Mouse (Mus musculus): ENCODE measurements around the gene Foxl1. TPM values are rescaled to one million over a fixed set of nuclear protein-coding genes. Genes with fewer than 3 reads are reported as not detected.

Foxl1 gene
- total and polyA plus RNA-seq, 2 experiments from 2014 or later: 0.21 to 0.58 TPM

DNA sequence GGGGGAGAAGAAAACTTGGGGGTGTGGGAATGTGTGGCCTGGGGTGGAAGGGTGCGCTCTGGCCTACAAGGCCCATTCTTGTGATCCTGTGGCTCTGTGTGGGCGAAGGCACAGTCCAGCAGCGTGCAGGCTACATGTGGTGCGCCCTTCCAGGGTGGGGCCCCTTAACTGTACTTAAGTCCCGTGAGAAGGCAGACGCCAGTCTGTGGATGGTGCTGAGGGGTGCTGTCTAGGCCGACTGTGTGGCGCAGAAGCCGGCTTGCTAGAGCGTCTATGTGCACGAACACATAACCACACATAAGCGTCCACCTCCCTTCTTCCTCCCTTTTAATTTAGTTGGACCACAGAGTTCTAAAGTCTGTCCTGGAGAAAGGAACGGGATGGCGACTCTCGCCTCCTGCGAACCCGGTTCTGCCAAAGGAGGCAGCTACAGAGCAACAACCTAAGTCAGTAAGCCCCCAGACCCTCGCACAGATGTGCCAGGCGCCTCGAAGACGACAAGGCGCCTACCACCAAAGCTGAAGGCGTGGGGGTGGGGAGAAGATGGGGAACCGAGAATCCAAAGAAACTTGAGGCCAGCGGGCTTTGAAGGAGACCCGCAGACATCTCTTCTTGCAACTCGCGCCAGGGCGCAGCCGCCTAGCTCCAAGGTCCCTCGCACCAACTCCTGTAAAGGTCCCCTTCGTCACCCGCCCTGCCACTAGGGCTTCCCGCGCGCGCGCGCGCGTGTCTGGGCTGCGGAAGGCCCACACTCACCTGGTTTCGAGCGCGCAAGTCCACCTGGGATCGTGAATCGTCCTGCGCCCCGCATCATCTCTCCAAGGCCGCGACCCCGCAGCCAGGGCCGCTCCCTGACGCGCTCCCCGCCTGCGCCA lies 45.3 kb upstream of the Foxl1 start:
- Histone ChIP-seq H3K4me1 (ENCODE audit: insufficient read depth, low read length) (no peaks in the 10 kb centered on the region), H3K27ac (no peak overlapping the region), H3K9me3 (ENCODE audit: low read length) (no peaks in the 10 kb centered on the region), H3K36me3 (ENCODE audit: insufficient read depth, low read length) (no peaks in the 10 kb centered on the region), H3K4me2 (ENCODE audit: low read depth, low read length) (peak overlapping the region; percentile 60), H3K9ac (replicated peaks; ENCODE audit: low read length) (no peak overlapping the region), H3K27me3 (ENCODE audit: insufficient read depth, low read length) (peaks cover 98% of the 10 kb centered on the region), H3K4me3 (ENCODE audit: low read length) (peak overlapping the region; percentile 37)
- no peak for ATAC-seq
- 1% methylated on average over 57 of the region's 57 CpGs for WGBS
- TF ChIP-seq CTCF (IDR thresholded peaks at IDR 0.05; ENCODE audit: low read depth): no peak
- no peak for DNase-seq (ENCODE audit: low spot score)

DNA sequence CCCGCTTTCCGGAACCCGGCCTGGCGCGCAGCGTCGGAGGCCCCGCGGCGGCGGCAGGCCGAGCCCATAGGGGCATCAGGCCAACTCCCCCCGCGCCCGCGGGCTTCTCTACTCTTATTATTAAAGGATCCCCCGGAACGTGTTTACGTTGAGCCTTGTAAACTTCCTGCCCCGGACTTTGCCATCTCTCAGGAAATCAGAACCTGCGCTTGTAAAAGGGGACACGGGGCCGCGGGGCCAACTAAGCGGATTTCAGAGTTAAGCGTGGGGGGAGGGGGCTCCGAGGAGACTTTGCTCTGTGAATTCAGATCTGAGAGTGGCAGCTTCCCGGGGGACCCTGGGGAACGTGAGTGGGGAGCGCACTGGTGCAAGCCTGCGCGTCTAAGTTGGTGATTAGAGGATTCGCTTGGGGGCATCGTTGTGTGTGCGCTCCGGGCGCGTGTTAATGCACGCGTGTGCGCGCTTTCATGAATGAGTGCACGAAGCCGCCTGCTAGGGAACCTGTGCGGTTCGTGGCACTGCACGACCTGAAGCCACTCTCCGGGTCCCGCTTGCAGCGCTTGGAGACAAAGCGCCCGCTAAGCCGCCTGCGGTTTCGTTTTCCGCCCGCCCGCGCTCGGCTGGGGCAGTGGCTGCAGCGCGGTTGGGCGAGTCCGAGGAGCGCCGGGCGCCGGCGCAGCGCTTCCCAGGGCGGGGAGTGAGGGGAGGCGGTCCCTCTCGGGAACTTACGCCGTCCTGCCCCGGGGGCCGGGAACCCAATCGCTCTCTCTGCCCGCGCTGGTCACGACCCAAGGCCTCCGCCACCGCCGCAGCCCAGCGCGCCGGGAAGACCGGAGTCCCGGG lies 44.4 kb upstream of the Foxl1 start:
- peaks cover 92% of the 10 kb centered on the region for H3K27me3 ChIP-seq (ENCODE audit: insufficient read depth, low read length)
- 0 out of 2 replicates have a peak overlapping the region, but pooled peaks have one; percentile 9 for H3K9ac ChIP-seq (replicated peaks; ENCODE audit: low read length)
- WGBS: under 1% methylated on average over 89 of the region's 89 CpGs
- ATAC-seq (0 out of 2 replicates have a peak, but pooled peaks have one; percentile 36), DNase-seq (ENCODE audit: low spot score) (peak; percentile 50)
- peak overlapping the region; percentile 60 for H3K4me2 ChIP-seq (ENCODE audit: low read depth, low read length)
- peak overlapping the region; percentile 37 for H3K4me3 ChIP-seq (ENCODE audit: low read length)
- no peak for TF ChIP-seq CTCF (IDR thresholded peaks at IDR 0.05; ENCODE audit: low read depth)
- H3K9me3 ChIP-seq (ENCODE audit: low read length): no peaks in the 10 kb centered on the region
- no peaks in the 10 kb centered on the region for H3K36me3 ChIP-seq (ENCODE audit: insufficient read depth, low read length)
- H3K4me1 ChIP-seq (ENCODE audit: insufficient read depth, low read length): no peaks in the 10 kb centered on the region
- H3K27ac ChIP-seq: no peak overlapping the region

DNA sequence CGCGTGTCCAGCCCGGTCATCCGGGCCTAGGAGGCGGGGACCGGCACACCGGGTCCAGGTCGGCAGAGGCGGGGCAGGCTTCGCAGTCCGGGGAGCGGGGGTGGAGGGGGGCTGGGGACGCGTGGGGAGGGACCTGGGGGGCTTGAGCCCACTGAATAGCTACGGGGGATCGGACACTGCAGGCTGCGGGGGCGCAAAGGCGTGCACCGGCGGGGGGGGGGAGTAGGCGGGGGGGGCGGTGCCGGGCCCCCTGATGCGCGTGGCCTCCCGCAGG lies 43.9 kb upstream of the Foxl1 start:
- no peaks in the 10 kb centered on the region for H3K9me3 ChIP-seq (ENCODE audit: low read length)
- no peak for DNase-seq (ENCODE audit: low spot score)
- peak overlapping the region; percentile 37 for H3K4me3 ChIP-seq (ENCODE audit: low read length)
- no peak overlapping the region for H3K27ac ChIP-seq
- WGBS: 4% methylated on average over 14 of the region's 27 CpGs
- H3K36me3 ChIP-seq (ENCODE audit: insufficient read depth, low read length): no peaks in the 10 kb centered on the region
- H3K4me1 ChIP-seq (ENCODE audit: insufficient read depth, low read length): no peaks in the 10 kb centered on the region
- no peak for TF ChIP-seq CTCF (IDR thresholded peaks at IDR 0.05; ENCODE audit: low read depth)
- ATAC-seq: no peak
- peak overlapping the region; percentile 60 for H3K4me2 ChIP-seq (ENCODE audit: low read depth, low read length)
- H3K27me3 ChIP-seq (ENCODE audit: insufficient read depth, low read length): peaks cover 91% of the 10 kb centered on the region
- H3K9ac ChIP-seq (replicated peaks; ENCODE audit: low read length): 0 out of 2 replicates have a peak overlapping the region, but pooled peaks have one; percentile 9

DNA sequence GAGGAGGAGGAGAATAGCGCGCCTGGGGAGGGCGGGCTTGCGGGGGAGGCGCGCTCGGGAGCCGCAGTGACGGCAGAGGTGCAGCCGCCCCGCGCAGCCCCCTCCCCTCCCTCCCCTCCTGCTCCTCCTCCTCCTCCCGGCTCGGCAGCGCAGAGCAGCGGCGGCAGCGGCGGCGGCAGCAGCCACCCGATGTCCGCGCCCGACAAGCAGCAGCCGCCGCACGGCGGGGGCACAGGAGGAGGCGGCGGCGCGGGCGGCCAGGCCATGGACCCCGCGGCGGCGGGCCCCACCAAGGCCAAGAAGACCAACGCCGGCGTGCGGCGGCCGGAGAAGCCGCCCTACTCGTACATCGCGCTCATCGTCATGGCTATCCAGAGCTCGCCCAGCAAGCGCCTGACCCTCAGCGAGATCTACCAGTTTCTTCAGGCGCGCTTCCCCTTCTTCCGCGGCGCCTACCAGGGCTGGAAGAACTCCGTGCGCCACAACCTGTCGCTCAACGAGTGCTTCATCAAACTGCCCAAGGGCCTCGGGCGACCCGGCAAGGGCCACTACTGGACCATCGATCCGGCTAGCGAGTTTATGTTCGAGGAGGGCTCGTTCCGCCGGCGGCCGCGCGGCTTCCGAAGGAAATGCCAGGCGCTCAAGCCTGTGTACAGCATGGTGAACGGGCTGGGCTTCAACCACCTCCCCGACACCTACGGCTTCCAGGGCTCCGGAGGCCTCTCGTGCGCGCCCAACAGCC lies 43.4 kb upstream of the Foxl1 start, which contains the start of gene Foxf1:
TSS of gene Foxf1 (plus strand) at position 177 of the 742 bp plus-strand sequence.
- peaks cover 91% of the 10 kb centered on the region for H3K27me3 ChIP-seq (ENCODE audit: insufficient read depth, low read length)
- no peak for DNase-seq (ENCODE audit: low spot score)
- H3K36me3 ChIP-seq (ENCODE audit: insufficient read depth, low read length): no peaks in the 10 kb centered on the region
- peak within 1 kb of the TSS; percentile 37 for H3K4me3 ChIP-seq (ENCODE audit: low read length)
- H3K9me3 ChIP-seq (ENCODE audit: low read length): no peaks in the 10 kb centered on the region
- H3K27ac ChIP-seq: no peak within 1 kb of the TSS
- peak within 1 kb of the TSS; percentile 60 for H3K4me2 ChIP-seq (ENCODE audit: low read depth, low read length)
- WGBS: under 1% methylated on average over 67 of the region's 83 CpGs
- no peak for ATAC-seq
- no peaks in the 10 kb centered on the region for H3K4me1 ChIP-seq (ENCODE audit: insufficient read depth, low read length)
- no peak for TF ChIP-seq CTCF (IDR thresholded peaks at IDR 0.05; ENCODE audit: low read depth)
- 0 out of 2 replicates have a peak within 1 kb of the TSS, but pooled peaks have one; percentile 9 for H3K9ac ChIP-seq (replicated peaks; ENCODE audit: low read length)

DNA sequence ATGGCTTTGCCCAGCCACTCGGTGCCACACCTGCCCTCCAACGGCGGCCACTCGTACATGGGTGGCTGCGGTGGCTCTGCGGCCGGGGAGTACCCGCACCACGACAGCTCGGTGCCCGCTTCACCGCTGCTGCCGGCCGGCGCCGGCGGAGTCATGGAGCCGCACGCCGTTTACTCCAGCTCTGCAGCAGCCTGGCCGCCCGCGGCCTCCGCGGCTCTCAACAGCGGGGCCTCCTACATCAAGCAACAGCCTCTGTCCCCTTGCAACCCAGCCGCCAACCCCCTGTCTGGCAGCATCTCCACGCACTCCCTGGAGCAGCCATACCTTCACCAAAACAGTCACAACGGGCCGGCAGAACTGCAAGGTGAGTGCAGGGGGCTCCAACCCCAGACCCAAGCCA lies 42.7 kb upstream of the Foxl1 start:
- 4% methylated on average over 30 of the region's 30 CpGs for whole genome bisulfite sequencing
- H3K4me1 ChIP-seq (ENCODE audit: insufficient read depth, low read length): no peaks in the 10 kb centered on the region
- no peak for TF ChIP-seq CTCF (IDR thresholded peaks at IDR 0.05; ENCODE audit: low read depth)
- peaks cover 88% of the 10 kb centered on the region for H3K27me3 ChIP-seq (ENCODE audit: insufficient read depth, low read length)
- H3K36me3 ChIP-seq (ENCODE audit: insufficient read depth, low read length): no peaks in the 10 kb centered on the region
- H3K9ac ChIP-seq (replicated peaks; ENCODE audit: low read length): no peak overlapping the region
- no peak overlapping the region for H3K27ac ChIP-seq
- peak overlapping the region; percentile 37 for H3K4me3 ChIP-seq (ENCODE audit: low read length)
- DNase-seq (ENCODE audit: low spot score) (no peak), ATAC-seq (no peak)
- H3K9me3 ChIP-seq (ENCODE audit: low read length): no peaks in the 10 kb centered on the region
- peak overlapping the region; percentile 60 for H3K4me2 ChIP-seq (ENCODE audit: low read depth, low read length)

DNA sequence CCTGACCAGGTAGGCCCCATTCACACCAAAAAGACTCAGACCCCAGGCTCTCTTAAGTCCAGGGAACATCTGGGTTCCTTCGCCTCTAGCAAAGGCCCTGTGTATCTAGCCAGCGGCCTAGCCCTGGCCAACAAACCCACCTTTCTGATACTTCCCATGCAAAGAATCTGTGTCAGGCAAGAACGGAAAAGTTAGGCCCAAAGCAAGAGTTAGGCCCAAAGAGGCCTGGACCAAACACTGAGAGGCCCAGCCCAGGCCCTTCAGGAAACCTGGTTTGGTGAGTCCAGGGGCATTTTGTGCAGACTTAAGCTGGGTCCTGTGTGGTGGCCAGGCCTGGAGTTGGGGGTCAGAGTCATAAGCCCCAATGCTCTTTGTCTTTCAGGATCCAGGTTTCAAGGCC lies 42.2 kb upstream of the Foxl1 start:
- WGBS: 47% methylated on average over 3 of the region's 3 CpGs
- H3K4me2 ChIP-seq (ENCODE audit: low read depth, low read length): no peak overlapping the region
- H3K36me3 ChIP-seq (ENCODE audit: insufficient read depth, low read length): no peaks in the 10 kb centered on the region
- ATAC-seq (no peak), DNase-seq (ENCODE audit: low spot score) (no peak)
- H3K27me3 ChIP-seq (ENCODE audit: insufficient read depth, low read length): peaks cover 88% of the 10 kb centered on the region
- no peaks in the 10 kb centered on the region for H3K9me3 ChIP-seq (ENCODE audit: low read length)
- H3K4me1 ChIP-seq (ENCODE audit: insufficient read depth, low read length): no peaks in the 10 kb centered on the region
- no peak overlapping the region for H3K27ac ChIP-seq
- no peak overlapping the region for H3K4me3 ChIP-seq (ENCODE audit: low read length)
- no peak overlapping the region for H3K9ac ChIP-seq (replicated peaks; ENCODE audit: low read length)
- TF ChIP-seq CTCF (IDR thresholded peaks at IDR 0.05; ENCODE audit: low read depth): no peak
